Mouse (Mus musculus) embryonic facial prominence, embryonic 14.5 days (tissue): ENCODE data around the gene Apol7a. TPM values are rescaled to one million over a fixed set of nuclear protein-coding genes. Genes with fewer than 3 reads are reported as not detected.
"Not testable (repeated sequence)": the region's sequence is repeated elsewhere in the genome, so short reads cannot be mapped to it uniquely, and the experiment has no call there.

Source experiments
- ATAC-seq: fragments of 200-750 bp; cut with Nextera tagmentation; 2 replicates; pipeline ENCODE4 v1.8.0; 2017; ENCODE audit warnings: low read depth, moderate number of reproducible peaks, moderate TSS enrichment
- DNase-seq: peaks from one replicate; pipeline ENCODE4 v3.0.0-alpha.2; 2015; ENCODE audit warnings: low spot score
- H3K27ac ChIP-seq: fragments of 300-500 bp; sonication (generic); replicated peaks from 2 replicates; pipeline ENCODE4 v1.5.1; 2014; ENCODE audit warnings: low read depth, mild to moderate bottlenecking, low read length, moderate library complexity
- H3K27me3 ChIP-seq: fragments of 300-500 bp; sonication (generic); replicated peaks from 2 replicates; pipeline ENCODE4 v1.6.1; 2014; ENCODE audit warnings: low read length; ENCODE audit not compliant: control insufficient read depth, insufficient read depth
- H3K36me3 ChIP-seq: fragments of 300-500 bp; sonication (generic); 2 replicates; pipeline ENCODE4 v1.6.1; 2014; ENCODE audit warnings: low read length, mixed read lengths; ENCODE audit not compliant: control insufficient read depth, insufficient read depth
- H3K4me1 ChIP-seq: fragments of 300-500 bp; sonication (generic); 2 replicates; pipeline ENCODE4 v1.6.1; 2014; ENCODE audit warnings: antibody characterized with exemption, low read length; ENCODE audit not compliant: control insufficient read depth, insufficient read depth
- H3K4me2 ChIP-seq: fragments of 300-500 bp; sonication (generic); 2 replicates; pipeline ENCODE4 v1.6.1; 2014; ENCODE audit warnings: low read depth, mild to moderate bottlenecking, low read length, moderate library complexity, mixed read lengths
- H3K4me3 ChIP-seq: fragments of 300-500 bp; sonication (generic); 2 replicates; pipeline ENCODE4 v1.5.1; 2014; ENCODE audit warnings: low read depth, mild to moderate bottlenecking, low read length
- H3K9ac ChIP-seq: fragments of 300-500 bp; sonication (generic); 2 replicates; pipeline ENCODE4 v1.6.1; 2014; ENCODE audit warnings: low read depth, mild to moderate bottlenecking, low read length, moderate library complexity, mixed read lengths
- H3K9me3 ChIP-seq: fragments of 300-500 bp; sonication (generic); 2 replicates; pipeline ENCODE4 v1.6.1; 2016; ENCODE audit warnings: low read length; ENCODE audit not compliant: control insufficient read depth
- WGBS: fragments of 180-500 bp; shearing (Covaris S2); extraction: QIAGEN DNeasy Blood & Tissue Kit; methylation state at CpG from one replicate; pipeline ENCODE4 v1.1.7; 2014; 5-methylcytosine and 5-hydroxymethylcytosine counted together
- polyA plus RNA-seq: library from polyadenylated mRNA; unstranded; fragments of >200 nt; fragmentation: Nextera tagmentation; extraction: Ambion mirVana; gene quantifications from 2 replicates; pipeline ENCODE4 v1.2.1, GENCODE M21; 2014

Gene Apol7a
- polyA plus RNA-seq, 1 experiment from 2014 or later = 0.43 TPM

DNA sequence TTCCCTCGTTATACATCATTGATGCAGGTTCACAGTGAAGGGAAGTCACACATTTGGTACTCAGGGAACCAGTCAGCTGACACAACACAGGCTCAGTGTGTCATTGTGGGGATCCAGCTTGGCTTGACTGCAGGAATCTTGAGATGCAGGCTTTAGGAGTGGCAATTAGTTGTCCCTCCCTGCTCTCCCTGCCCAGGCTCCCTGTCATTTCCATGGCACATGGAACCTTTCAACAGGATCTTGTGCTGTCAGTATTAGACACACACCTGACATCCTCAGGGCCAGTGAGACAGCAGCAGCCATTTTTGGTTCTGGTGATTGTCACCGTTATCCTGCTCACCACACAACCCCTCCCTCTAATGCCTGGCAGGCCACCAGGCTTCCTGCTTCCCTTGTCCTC, 16.7 kb upstream of the Apol7a start:
- H3K4me1 ChIP-seq, H3K4me2 ChIP-seq, H3K27ac ChIP-seq, H3K36me3 ChIP-seq, H3K9ac ChIP-seq, DNase-seq, H3K27me3 ChIP-seq, H3K9me3 ChIP-seq, H3K4me3 ChIP-seq, ATAC-seq: not testable (repeated sequence)
- WGBS = 68% methylated on average over 2 of the region's 2 CpGs

DNA sequence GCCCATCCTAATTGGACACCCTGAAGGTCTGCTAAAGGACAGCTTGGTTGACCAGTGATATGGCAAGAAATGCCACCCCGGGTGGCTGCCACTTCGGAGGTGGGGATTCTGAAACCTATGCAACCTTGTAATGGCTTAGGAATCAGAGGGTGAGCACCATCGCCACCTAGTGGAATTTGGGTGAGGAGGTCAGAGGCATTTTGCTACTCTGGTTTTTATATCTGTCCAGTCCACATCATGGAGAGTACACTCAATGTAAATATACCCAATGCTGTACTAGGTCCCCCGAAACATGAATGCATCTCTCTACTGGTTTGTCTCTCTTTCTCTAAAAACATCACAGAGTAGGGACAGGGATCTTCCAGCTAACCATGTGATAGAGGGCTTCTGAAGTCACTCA, 13.8 kb upstream of the Apol7a start:
- H3K27me3 ChIP-seq, H3K4me1 ChIP-seq, DNase-seq, H3K36me3 ChIP-seq, H3K9me3 ChIP-seq, H3K27ac ChIP-seq, H3K4me3 ChIP-seq, ATAC-seq, H3K9ac ChIP-seq, H3K4me2 ChIP-seq: not testable (repeated sequence)
- 43% methylated on average over 3 of the region's 4 CpGs for WGBS

DNA sequence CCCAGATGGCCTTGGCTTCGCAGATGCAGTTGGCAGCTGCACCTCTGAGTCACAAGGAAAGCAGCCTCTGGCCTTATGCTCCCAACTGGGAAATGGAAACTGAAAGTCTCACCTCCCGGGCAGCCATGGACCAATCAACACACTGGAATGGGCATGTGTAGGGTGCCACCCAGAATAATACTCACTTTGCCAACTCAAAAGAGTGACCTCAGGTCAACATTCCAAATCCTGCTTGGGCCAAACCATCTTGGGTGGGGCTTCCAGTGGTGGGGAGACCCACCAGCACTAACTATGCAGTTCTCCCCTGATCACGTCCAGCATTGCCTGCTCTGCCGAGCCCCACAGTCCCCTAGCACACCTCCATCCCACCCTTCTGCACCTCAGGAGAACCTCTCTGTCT, 12.1 kb upstream of the Apol7a start, which contains the start of gene Apol9a:
Gene Apol9a, minus strand, starts transcription at position 101 of the 400 bp plus-strand sequence.
- 60% methylated on average over 1 of the region's 4 CpGs for WGBS
- H3K27ac ChIP-seq, H3K27me3 ChIP-seq, H3K9me3 ChIP-seq, H3K4me3 ChIP-seq, H3K4me1 ChIP-seq, H3K4me2 ChIP-seq, H3K36me3 ChIP-seq, DNase-seq, H3K9ac ChIP-seq, ATAC-seq: not testable (repeated sequence)

DNA sequence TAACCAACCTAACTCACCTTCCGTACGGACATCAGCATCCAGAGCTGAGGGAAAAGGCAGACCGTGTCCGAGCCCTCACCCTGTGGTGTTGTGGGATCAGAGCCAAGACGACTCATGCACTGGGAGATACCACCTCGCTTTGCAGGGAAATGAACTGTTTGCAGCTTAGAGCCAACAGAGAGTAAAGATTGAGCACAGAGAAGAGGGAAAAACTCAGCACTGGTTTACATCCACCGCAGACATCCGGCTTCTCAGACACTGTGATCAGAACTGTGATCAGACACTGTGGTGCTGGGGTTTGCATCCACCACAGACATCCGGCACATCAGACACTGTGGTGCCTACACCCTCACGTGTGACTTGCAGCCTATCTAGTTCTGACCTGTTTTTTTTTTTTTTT, 7.5 kb upstream of the Apol7a start:
- not testable (repeated sequence) for H3K27ac ChIP-seq, H3K27me3 ChIP-seq, H3K4me1 ChIP-seq, H3K9me3 ChIP-seq, H3K9ac ChIP-seq, H3K36me3 ChIP-seq, H3K4me2 ChIP-seq, H3K4me3 ChIP-seq, DNase-seq, ATAC-seq
- whole genome bisulfite sequencing = 62% methylated on average over 10 of the region's 10 CpGs

DNA sequence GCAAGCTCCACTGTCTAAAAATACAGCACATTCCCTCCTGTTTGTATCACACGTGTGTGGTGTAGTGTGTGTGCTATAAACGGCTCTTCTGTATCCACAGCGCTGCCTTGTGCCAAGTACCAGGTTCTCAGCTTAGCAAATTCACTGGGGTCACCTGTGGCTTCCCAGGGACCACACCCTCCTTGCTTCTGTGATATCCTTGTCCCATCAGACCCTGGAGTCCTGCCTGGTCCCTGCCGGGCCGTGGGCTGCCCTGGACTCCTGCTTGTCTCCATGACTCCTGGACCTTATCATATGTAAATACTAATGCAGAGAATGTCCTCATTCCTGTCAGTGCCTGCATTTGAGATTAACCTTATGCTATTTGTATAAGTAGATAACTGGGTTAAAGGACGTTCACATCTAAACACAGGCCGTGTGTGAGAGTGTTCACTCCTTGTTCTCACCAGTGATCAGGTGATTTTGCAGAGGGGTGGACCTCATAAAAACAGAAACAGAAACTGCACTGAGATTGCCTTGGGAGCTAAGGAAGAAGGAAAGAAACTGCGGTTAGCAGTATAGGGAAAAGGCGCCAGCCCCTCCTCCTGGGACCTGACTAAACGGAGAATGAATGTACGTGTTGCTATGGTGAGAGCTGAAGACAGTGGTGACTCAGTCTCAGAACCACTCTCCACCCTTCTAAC, 1.3 kb downstream of the Apol7a start:
- not testable (repeated sequence) for H3K4me2 ChIP-seq, H3K9me3 ChIP-seq, H3K9ac ChIP-seq, H3K36me3 ChIP-seq, H3K27ac ChIP-seq, H3K4me1 ChIP-seq, H3K4me3 ChIP-seq, H3K27me3 ChIP-seq
- ATAC-seq (peak; percentile 33; the same call in 1 of the 2 replicates), DNase-seq (peak; percentile 36)
- 73% methylated on average over 11 of the region's 11 CpGs for WGBS

DNA sequence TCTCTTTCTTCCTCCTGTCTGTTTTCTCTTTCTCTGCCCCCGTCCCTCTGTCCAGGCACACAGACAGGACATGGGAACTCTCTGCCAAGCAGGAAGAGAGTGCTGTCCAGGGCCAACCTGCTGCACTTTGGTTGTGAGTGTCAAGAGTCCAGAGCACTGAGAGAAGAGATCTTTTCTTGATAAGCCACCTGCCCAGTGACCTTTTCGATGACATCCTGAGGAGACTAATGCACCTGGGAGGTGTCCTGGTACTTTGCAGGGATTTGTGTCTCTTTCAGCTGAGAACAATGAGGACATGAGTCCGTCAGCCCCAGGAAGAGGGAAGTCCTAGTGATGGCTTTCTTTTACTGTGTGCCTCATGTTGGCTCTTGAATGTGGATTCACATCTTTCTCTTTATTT, 5.1 kb downstream of the Apol7a start:
- H3K4me1 ChIP-seq, H3K9me3 ChIP-seq, H3K27me3 ChIP-seq, ATAC-seq, DNase-seq, H3K4me3 ChIP-seq, H3K9ac ChIP-seq, H3K27ac ChIP-seq, H3K36me3 ChIP-seq, H3K4me2 ChIP-seq: not testable (repeated sequence)
- 50% methylated on average over 3 of the region's 3 CpGs for WGBS

DNA sequence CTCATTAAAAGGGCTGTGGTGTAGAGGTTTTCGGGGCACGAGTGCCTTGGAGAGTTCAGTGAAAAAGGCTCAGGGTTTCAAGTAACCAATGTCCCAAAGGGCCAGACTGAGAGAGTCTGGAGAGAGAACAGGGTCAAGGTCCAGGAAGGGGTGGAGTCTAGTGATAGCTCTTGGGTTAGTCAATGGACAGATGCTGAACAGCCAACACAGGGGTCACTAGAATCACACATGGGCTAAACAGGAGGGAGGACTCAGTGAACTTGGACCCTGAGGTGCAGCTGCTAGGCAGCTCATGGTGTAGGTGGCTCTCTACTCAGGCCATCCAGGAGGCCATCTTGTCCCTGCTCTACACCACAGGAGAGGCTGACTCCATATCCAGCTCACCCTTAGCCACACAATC, 11.4 kb downstream of the Apol7a start:
- no peaks in the 10 kb centered on the region for H3K36me3 ChIP-seq
- H3K4me3 ChIP-seq = no peak overlapping the region
- no peaks in the 10 kb centered on the region for H3K4me1 ChIP-seq
- no peak overlapping the region for H3K4me2 ChIP-seq
- no peak overlapping the region for H3K9ac ChIP-seq
- WGBS = 87% methylated on average over 2 of the region's 2 CpGs
- ATAC-seq = no peak
- H3K9me3 ChIP-seq = no peaks in the 10 kb centered on the region
- DNase-seq = no peak
- no peaks in the 10 kb centered on the region for H3K27me3 ChIP-seq
- no peak overlapping the region for H3K27ac ChIP-seq

DNA sequence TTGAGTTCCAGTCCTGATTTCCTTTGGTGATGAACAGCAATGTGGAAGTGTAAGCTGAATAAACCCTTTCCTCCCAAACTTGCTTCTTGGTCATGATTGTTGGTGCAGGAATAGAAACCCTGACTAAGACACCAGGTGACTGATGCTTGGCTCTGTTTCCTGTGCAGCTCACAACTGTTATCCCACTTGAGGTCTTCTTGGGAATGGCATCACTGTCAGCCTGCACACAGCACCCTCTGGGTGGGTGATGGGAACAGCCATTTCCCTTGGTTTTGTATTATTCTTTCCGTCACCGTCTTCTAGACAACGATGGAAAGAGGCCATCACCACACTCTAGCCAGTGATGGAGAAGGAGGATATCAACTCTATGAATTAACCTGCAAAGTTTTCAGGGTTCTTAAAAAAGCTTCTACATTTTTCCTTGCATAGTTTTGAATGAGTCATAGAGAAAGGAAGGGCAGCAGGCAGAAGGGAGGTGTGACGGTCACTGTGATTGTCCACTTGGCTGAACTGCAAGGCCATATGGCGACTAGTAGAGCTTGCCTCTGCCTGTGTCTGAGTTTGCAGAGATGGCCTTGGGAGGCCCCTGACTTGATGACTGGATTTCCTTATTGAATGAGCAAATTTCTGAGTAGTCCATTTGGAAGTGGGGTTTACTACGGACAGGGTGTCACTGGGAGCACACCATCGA, 14.4 kb downstream of the Apol7a start:
- no peak for DNase-seq
- WGBS = 92% methylated on average over 7 of the region's 7 CpGs
- Histone ChIP-seq H3K36me3 (no peaks in the 10 kb centered on the region), H3K4me2 (no peak overlapping the region), H3K9me3 (no peaks in the 10 kb centered on the region), H3K27ac (no peak overlapping the region), H3K27me3 (no peaks in the 10 kb centered on the region), H3K9ac (no peak overlapping the region), H3K4me1 (no peaks in the 10 kb centered on the region), H3K4me3 (no peak overlapping the region)
- no peak for ATAC-seq

DNA sequence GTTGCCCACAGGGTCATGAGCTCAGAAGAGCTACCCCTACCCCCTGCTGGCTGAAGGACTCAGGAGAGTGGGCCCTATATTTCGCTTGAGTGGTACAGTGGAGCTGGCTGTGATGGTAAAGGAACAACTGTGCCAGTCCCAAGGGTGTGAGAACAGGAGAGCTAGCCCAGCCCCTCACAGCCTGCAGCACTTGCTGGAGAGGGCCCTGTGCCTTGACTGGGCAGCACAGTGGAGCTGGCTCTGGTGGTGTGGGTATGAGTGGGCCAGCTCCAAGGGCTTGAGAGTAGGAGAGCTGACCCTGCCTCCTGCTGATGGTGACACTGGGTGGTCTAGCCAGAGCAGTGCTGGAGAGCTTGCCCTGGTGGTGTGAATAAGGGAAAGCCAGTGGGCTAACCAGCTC, 16.0 kb downstream of the Apol7a start:
- Histone ChIP-seq H3K9ac (no peak overlapping the region), H3K4me3 (no peak overlapping the region), H3K27me3 (no peaks in the 10 kb centered on the region), H3K27ac (no peak overlapping the region), H3K36me3 (no peaks in the 10 kb centered on the region), H3K9me3 (no peaks in the 10 kb centered on the region), H3K4me1 (no peaks in the 10 kb centered on the region), H3K4me2 (no peak overlapping the region)
- 71% methylated on average over 1 of the region's 1 CpGs for WGBS
- DNase-seq (no peak), ATAC-seq (no peak)
